ENCODE assay signal across 23 mouse cellular contexts in genomic region chr4:90003413-90003812, GRCm38 (mm10).
DNase-seq lines count a peak whose midpoint lies in the region; ATAC-seq and TF ChIP-seq lines count a peak whose summit lies in the region.
"Had no signal": no experiment of that assay in that cellular context is flagged by ENCODE, and none has a peak within 500 bp of the region (broad histone marks: within the 10 kb centered on the region; RNA-seq: fewer than 3 reads in every experiment).

No protein-coding gene starts in this region.

- peak; percentile 55 for DNase-seq in 416B (ENCODE audit: low read depth)
- DNase-seq in forebrain, embryonic 14.5 days (ENCODE audit: low spot score) = no peak
- DNase-seq in heart, postnatal 36 days = no peak
- DNase-seq: adrenal gland, adult 8-10 months; adrenal gland, postnatal 14 days; adrenal gland, postnatal 36 days; B cell, adult 2 months; cerebellum, adult 11-12 months; cerebellum, adult 2 months; cerebellum, adult 9-10 months; cerebellum, postnatal 10 days; cerebellum, postnatal 25 days; forebrain, postnatal 0 days had no signal

- H3K36me3 ChIP-seq in C2C12 (ENCODE audit: control insufficient read depth, insufficient read depth) = no peaks in the 10 kb centered on the region
- no peaks in the 10 kb centered on the region for H3K36me3 ChIP-seq in myocyte (ENCODE audit: control insufficient read depth, insufficient read depth)
- no peaks in the 10 kb centered on the region for H3K36me3 ChIP-seq in forebrain, embryonic 14.5 days (ENCODE audit: control insufficient read depth, insufficient read depth, low read length)
- H3K36me3 ChIP-seq: embryonic facial prominence, embryonic 13.5 days; embryonic facial prominence, embryonic 15.5 days; forebrain, embryonic 10.5 days; forebrain, embryonic 12.5 days; forebrain, embryonic 15.5 days had no signal

- H3K27me3 ChIP-seq in C2C12 (ENCODE audit: control insufficient read depth, insufficient read depth, insufficient read length) = no peaks in the 10 kb centered on the region
- no peaks in the 10 kb centered on the region for H3K27me3 ChIP-seq in myocyte (ENCODE audit: control insufficient read depth, insufficient read depth, insufficient read length)
- H3K27me3 ChIP-seq in forebrain, embryonic 14.5 days (replicated peaks; ENCODE audit: control insufficient read depth, insufficient read depth, low read length) = no peaks in the 10 kb centered on the region
- H3K27me3 ChIP-seq: embryonic facial prominence, embryonic 13.5 days; embryonic facial prominence, embryonic 15.5 days; forebrain, embryonic 12.5 days; forebrain, embryonic 15.5 days; Patski had no signal

- no peaks in the 10 kb centered on the region for H3K79me2 ChIP-seq in C2C12 (ENCODE audit: control insufficient read depth, insufficient read depth)
- H3K79me2 ChIP-seq in myocyte (ENCODE audit: control insufficient read depth, insufficient read depth) = no peaks in the 10 kb centered on the region

- no peak for TF ChIP-seq POLR2A in myocyte (IDR thresholded peaks at IDR 0.05; ENCODE audit: insufficient read length, low read depth)

- H3K79me3 ChIP-seq in C2C12 (ENCODE audit: low read depth) = no peaks in the 10 kb centered on the region

- no peak overlapping the region for H3K27ac ChIP-seq in forebrain, embryonic 14.5 days (ENCODE audit: low read depth, low read length)
- H3K27ac ChIP-seq: embryonic facial prominence, embryonic 13.5 days; embryonic facial prominence, embryonic 15.5 days; forebrain, embryonic 10.5 days; forebrain, embryonic 12.5 days; forebrain, embryonic 15.5 days had no signal

- no peaks in the 10 kb centered on the region for H3K9me3 ChIP-seq in forebrain, embryonic 14.5 days (replicated peaks; ENCODE audit: control insufficient read depth, low read length)
- H3K9me3 ChIP-seq: embryonic facial prominence, embryonic 13.5 days; embryonic facial prominence, embryonic 15.5 days; forebrain, embryonic 10.5 days; forebrain, embryonic 12.5 days; forebrain, embryonic 15.5 days had no signal

- H3K4me2 ChIP-seq in myocyte (ENCODE audit: low read depth) = peak overlapping the region; percentile 61
- no peak overlapping the region for H3K4me2 ChIP-seq in forebrain, embryonic 14.5 days (ENCODE audit: low read length)
- H3K4me2 ChIP-seq: embryonic facial prominence, embryonic 13.5 days; embryonic facial prominence, embryonic 15.5 days; forebrain, embryonic 12.5 days; forebrain, embryonic 15.5 days had no signal

- no peak overlapping the region for H3ac ChIP-seq in C2C12 (ENCODE audit: control insufficient read depth, insufficient read length, low read depth)
- no peak overlapping the region for H3ac ChIP-seq in myocyte (ENCODE audit: control insufficient read depth, insufficient read length)

- H3K9ac ChIP-seq in forebrain, embryonic 14.5 days (ENCODE audit: low read length) = no peak overlapping the region
- H3K9ac ChIP-seq: embryonic facial prominence, embryonic 13.5 days; embryonic facial prominence, embryonic 15.5 days; forebrain, embryonic 12.5 days; forebrain, embryonic 15.5 days; forebrain, postnatal 0 days had no signal

- TF ChIP-seq CTCF in C2C12 (IDR thresholded peaks at IDR 0.05; ENCODE audit: control insufficient read depth, insufficient read depth, insufficient read length) = no peak

- intact Hi-C loops in heart, postnatal 36 days (cut with DNase I) = no loop called here

- WGBS in forebrain, embryonic 14.5 days = 89% methylated on average over 3 of the region's 3 CpGs

- ATAC-seq in forebrain, embryonic 14.5 days = no peak
- ATAC-seq: activated CD4-positive, CD25-positive, alpha-beta regulatory T cell, adult 4 months; forebrain, embryonic 15.5 days had no signal

- H3K4me3 ChIP-seq in C2C12 (ENCODE audit: insufficient read depth, poor library complexity, severe bottlenecking) = no peak overlapping the region
- no peak overlapping the region for H3K4me3 ChIP-seq in myocyte
- no peak overlapping the region for H3K4me3 ChIP-seq in forebrain, embryonic 14.5 days (ENCODE audit: low read depth, low read length)
- H3K4me3 ChIP-seq: embryonic facial prominence, embryonic 13.5 days; embryonic facial prominence, embryonic 15.5 days; erythroblast, embryonic 14.5 days; forebrain, embryonic 10.5 days; forebrain, embryonic 12.5 days; forebrain, embryonic 15.5 days had no signal

- H3K4me1 ChIP-seq in forebrain, embryonic 14.5 days (ENCODE audit: control insufficient read depth, insufficient read depth, low read length) = no peaks in the 10 kb centered on the region
- H3K4me1 ChIP-seq: embryonic facial prominence, embryonic 13.5 days; embryonic facial prominence, embryonic 15.5 days; forebrain, embryonic 10.5 days; forebrain, embryonic 12.5 days; forebrain, embryonic 15.5 days had no signal

TF ChIP-seq in C2C12, 6 proteins besides CTCF, POLR2A, EP300 and RAD21:
- peak; percentile 67 for TF ChIP-seq CEBPB (IDR thresholded peaks at IDR 0.05; ENCODE audit: low read depth)
- TF ChIP-seq FOSL1 (IDR thresholded peaks at IDR 0.05; ENCODE audit: insufficient read depth, low read length, poor library complexity, severe bottlenecking) = no peak
TF ChIP-seq in C2C12: peak in this region for 1.

TF ChIP-seq in myocyte, 11 proteins besides CTCF, POLR2A, EP300 and RAD21:
- TF ChIP-seq MYOD1 (IDR thresholded peaks at IDR 0.05; ENCODE audit: control insufficient read depth in 1 of 3, insufficient read length in 2 of 3, low read depth in 2 of 3) (no peak), MYOG (IDR thresholded peaks at IDR 0.05; ENCODE audit: control insufficient read depth in 1 of 3, insufficient read depth in 1 of 3, insufficient read length in 2 of 3, low read depth in 2 of 3) (no peak), TCF12 (IDR thresholded peaks at IDR 0.05; ENCODE audit: insufficient read depth, poor library complexity, severe bottlenecking) (no peak), CEBPB (IDR thresholded peaks at IDR 0.05; ENCODE audit: insufficient read depth, poor library complexity, severe bottlenecking) (no peak), REST (IDR thresholded peaks at IDR 0.05; ENCODE audit: insufficient read depth, insufficient read length) (no peak), SRF (IDR thresholded peaks at IDR 0.05; ENCODE audit: control insufficient read depth, insufficient read length, low read depth) (no peak), TCF3 (IDR thresholded peaks at IDR 0.05; ENCODE audit: insufficient read length, low read depth) (no peak), POLR2AphosphoS2 (IDR thresholded peaks at IDR 0.05; ENCODE audit: insufficient read length, low read depth) (no peak), MAX (IDR thresholded peaks at IDR 0.05; ENCODE audit: low read depth) (no peak), USF1 (IDR thresholded peaks at IDR 0.05; ENCODE audit: low read depth) (no peak), E2F4 (IDR thresholded peaks at IDR 0.05; ENCODE audit: insufficient read depth) (no peak)
